Mouse (Mus musculus): Measurements from ENCODE around the gene Selenbp1.

GRCm38 (mm10) chr3:94987578-94987977 is 54.7 kb downstream of the Selenbp1 start:
- no peak for TF ChIP-seq POLR2A (IDR thresholded peaks at IDR 0.05; ENCODE audit: control insufficient read depth, low read depth, low read length)
- TF ChIP-seq CTCF (IDR thresholded peaks at IDR 0.05; ENCODE audit: control insufficient read depth, insufficient read depth, insufficient replicate concordance, low read depth, low read length) = no peak

All from testis, adult 2 months (tissue).